Mouse (Mus musculus) neural tube, embryonic 15.5 days (tissue): ENCODE results near the gene Fam92b. TPM values are rescaled to one million over a fixed set of nuclear protein-coding genes. Genes with fewer than 3 reads are reported as not detected.

ENCODE experiments used
- ATAC-seq: fragments of 200-750 bp; cut with Nextera tagmentation; 2 replicates; pipeline ENCODE4 v1.8.0; 2017; ENCODE audit warnings: mild to moderate bottlenecking, moderate TSS enrichment, moderate library complexity; ENCODE audit not compliant: low FRiP score
- H3K27ac ChIP-seq: fragments of 300-500 bp; sonication (generic); replicated peaks from 2 replicates; pipeline ENCODE4 v1.5.1; 2015; ENCODE audit warnings: mild to moderate bottlenecking, inconsistent platforms
- H3K27me3 ChIP-seq: fragments of 300-500 bp; sonication (generic); replicated peaks from 2 replicates; pipeline ENCODE4 v1.6.1; 2015; ENCODE audit warnings: inconsistent platforms
- H3K36me3 ChIP-seq: fragments of 300-500 bp; sonication (generic); 2 replicates; pipeline ENCODE4 v1.6.1; 2015; ENCODE audit warnings: inconsistent platforms
- H3K4me1 ChIP-seq: fragments of 300-500 bp; sonication (generic); 2 replicates; pipeline ENCODE4 v1.6.1; 2015; ENCODE audit warnings: inconsistent platforms
- H3K4me2 ChIP-seq: fragments of 300-500 bp; sonication (generic); 2 replicates; pipeline ENCODE4 v1.6.1; 2015; ENCODE audit warnings: inconsistent platforms, mild to moderate bottlenecking, moderate library complexity
- H3K4me3 ChIP-seq: fragments of 300-500 bp; sonication (generic); replicated peaks from 2 replicates; pipeline ENCODE4 v1.5.1; 2015; ENCODE audit warnings: mild to moderate bottlenecking, inconsistent platforms
- H3K9ac ChIP-seq: fragments of 300-500 bp; sonication (generic); replicated peaks from 2 replicates; pipeline ENCODE4 v1.6.1; 2015; ENCODE audit warnings: mild to moderate bottlenecking, inconsistent platforms
- H3K9me3 ChIP-seq: fragments of 300-500 bp; sonication (generic); replicated peaks from 2 replicates; pipeline ENCODE4 v1.6.1; 2016; ENCODE audit warnings: inconsistent platforms
- WGBS: fragments of 180-500 bp; shearing (Covaris S2); methylation state at CpG from one replicate; pipeline ENCODE4 v1.1.7; 2015; ENCODE audit warnings: mixed read lengths; 5-methylcytosine and 5-hydroxymethylcytosine counted together
- polyA plus RNA-seq: library from polyadenylated mRNA; unstranded; fragments of >200 nt; fragmentation: Nextera tagmentation; extraction: Ambion mirVana; gene quantifications from 2 replicates; pipeline ENCODE4 v1.2.1, GENCODE M21; 2015

The Fam92b gene
- polyA plus RNA-seq, 1 experiment from 2014 or later, result 1.7 TPM

DNA sequence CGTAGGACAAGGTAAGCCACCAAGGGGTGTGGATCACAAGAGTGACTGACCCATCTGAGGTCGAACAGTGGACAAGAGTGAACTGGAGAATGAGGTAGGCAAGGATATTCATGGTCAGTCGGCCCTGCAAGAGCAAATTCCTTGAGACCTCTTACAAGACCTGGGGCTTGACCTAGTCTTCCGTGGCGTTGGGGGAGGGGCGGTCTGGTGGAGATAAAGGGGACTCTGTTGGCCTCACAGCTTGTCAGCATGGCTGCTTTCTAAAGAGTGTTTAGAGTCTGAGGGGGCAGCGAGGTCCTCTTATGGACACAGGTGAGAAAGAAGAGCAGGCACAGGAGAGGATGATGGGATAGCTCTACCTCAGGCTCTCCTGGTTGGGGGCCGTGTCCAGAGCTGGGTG is 8.1 kb downstream of the Fam92b start:
- peaks cover 16% of the 10 kb centered on the region for H3K4me1 ChIP-seq
- WGBS, result 64% methylated on average over 8 of the region's 8 CpGs

GRCm38 (mm10) chr8:120167821-120168220 is 9.4 kb downstream of the Fam92b start:
- WGBS, result 15% methylated on average over 4 of the region's 5 CpGs
- peaks cover 16% of the 10 kb centered on the region for H3K4me1 ChIP-seq
- ATAC-seq, result 0 out of 2 replicates have a peak, but pooled peaks have one; percentile 40
- no peak overlapping the region for H3K4me3 ChIP-seq
- H3K36me3 ChIP-seq, result peaks cover 2% of the 10 kb centered on the region; the same call in 1 of the 2 replicates
- H3K27ac ChIP-seq, result peak overlapping the region; percentile 37
- H3K9me3 ChIP-seq, result no peaks in the 10 kb centered on the region
- 0 out of 2 replicates have a peak, but pooled peaks cover 4% of the 10 kb centered on the region for H3K27me3 ChIP-seq
- peak overlapping the region; percentile 26 for H3K4me2 ChIP-seq
- H3K9ac ChIP-seq, result no peak overlapping the region

More for the DNA sequence above, 8.1 kb downstream of the Fam92b start:
- Histone ChIP-seq H3K27me3 (peaks cover 4% of the 10 kb centered on the region; the same call in 1 of the 2 replicates), H3K9ac (no peak overlapping the region), H3K9me3 (no peaks in the 10 kb centered on the region), H3K36me3 (no peaks in the 10 kb centered on the region), H3K4me3 (no peak overlapping the region), H3K4me2 (no peak overlapping the region), H3K27ac (no peak overlapping the region)
- ATAC-seq, result no peak

GRCm38 (mm10) chr8:120167136-120167535 is 10.1 kb downstream of the Fam92b start:
- H3K27me3 ChIP-seq, result 0 out of 2 replicates have a peak, but pooled peaks cover 4% of the 10 kb centered on the region
- no peaks in the 10 kb centered on the region for H3K9me3 ChIP-seq
- no peak overlapping the region for H3K9ac ChIP-seq
- ATAC-seq, result no peak
- H3K27ac ChIP-seq, result no peak overlapping the region
- H3K4me1 ChIP-seq, result peaks cover 16% of the 10 kb centered on the region
- peaks cover 4% of the 10 kb centered on the region; the same call in 1 of the 2 replicates for H3K36me3 ChIP-seq
- H3K4me3 ChIP-seq, result no peak overlapping the region
- 72% methylated on average over 8 of the region's 8 CpGs for WGBS
- H3K4me2 ChIP-seq, result no peak overlapping the region

DNA sequence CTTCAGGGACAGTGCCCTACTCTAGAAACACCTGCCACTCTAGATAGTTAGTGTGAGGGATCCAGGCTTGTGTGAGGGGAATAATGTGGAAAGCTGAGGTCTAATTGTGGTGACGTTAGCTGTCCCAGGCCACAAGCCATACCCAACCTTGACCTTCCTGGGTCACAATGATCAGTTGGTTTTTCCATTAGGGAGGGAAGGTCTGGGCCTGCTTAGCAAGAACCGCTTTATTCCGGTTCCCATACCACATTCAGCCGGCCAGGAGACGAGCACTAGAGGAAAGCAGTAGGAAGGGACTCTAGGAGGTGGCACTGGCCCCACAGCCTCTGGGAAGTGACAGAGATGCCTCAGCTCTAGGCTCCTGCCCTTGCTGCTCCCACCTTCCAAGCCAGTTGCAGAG is 13.2 kb downstream of the Fam92b start:
- 91% methylated on average over 5 of the region's 5 CpGs for WGBS

DNA sequence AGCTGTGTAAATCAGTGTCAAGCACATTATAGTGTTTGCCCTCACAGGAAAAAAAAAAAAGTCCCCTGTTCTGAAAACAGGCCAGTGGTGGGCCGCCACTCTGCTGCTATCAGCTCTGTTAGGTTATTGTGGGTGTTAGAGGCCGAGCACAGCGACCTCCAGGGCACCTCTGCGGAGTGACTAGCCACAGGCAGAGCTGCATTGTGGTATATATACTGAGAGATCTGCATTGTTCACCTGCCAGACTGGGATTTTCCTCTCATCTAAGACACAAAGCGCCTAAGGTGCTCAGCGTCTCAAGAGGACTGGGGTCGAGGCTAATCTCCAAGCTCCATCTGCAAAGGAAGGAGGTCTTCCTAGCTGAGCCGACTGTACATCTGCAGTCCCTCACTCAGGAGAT is 13.9 kb downstream of the Fam92b start:
- H3K4me2 ChIP-seq, result no peak overlapping the region
- 71% methylated on average over 8 of the region's 8 CpGs for whole genome bisulfite sequencing

More for the DNA sequence above, 13.2 kb downstream of the Fam92b start:
- no peak overlapping the region for H3K4me3 ChIP-seq
- H3K27me3 ChIP-seq, result no peaks in the 10 kb centered on the region
- H3K9me3 ChIP-seq, result no peaks in the 10 kb centered on the region
- no peak overlapping the region for H3K9ac ChIP-seq
- no peak for ATAC-seq
- no peak overlapping the region for H3K4me2 ChIP-seq
- H3K27ac ChIP-seq, result no peak overlapping the region
- H3K36me3 ChIP-seq, result peaks cover 9% of the 10 kb centered on the region; the same call in 1 of the 2 replicates
- H3K4me1 ChIP-seq, result peaks cover 16% of the 10 kb centered on the region

GRCm38 (mm10) chr8:120162404-120162752 is 14.9 kb downstream of the Fam92b start:
- no peaks in the 10 kb centered on the region for H3K27me3 ChIP-seq
- H3K9me3 ChIP-seq, result no peaks in the 10 kb centered on the region
- ATAC-seq, result no peak
- H3K9ac ChIP-seq, result no peak overlapping the region
- H3K4me1 ChIP-seq, result peaks cover 3% of the 10 kb centered on the region
- WGBS, result 89% methylated on average over 5 of the region's 5 CpGs
- H3K36me3 ChIP-seq, result peaks cover 9% of the 10 kb centered on the region; the same call in 1 of the 2 replicates
- H3K4me3 ChIP-seq, result no peak overlapping the region
- no peak overlapping the region for H3K27ac ChIP-seq
- no peak overlapping the region for H3K4me2 ChIP-seq

More for the DNA sequence above, 13.9 kb downstream of the Fam92b start:
- ATAC-seq, result no peak
- no peak overlapping the region for H3K9ac ChIP-seq
- peaks cover 13% of the 10 kb centered on the region for H3K4me1 ChIP-seq
- H3K27ac ChIP-seq, result no peak overlapping the region
- H3K27me3 ChIP-seq, result no peaks in the 10 kb centered on the region
- H3K36me3 ChIP-seq, result peaks cover 9% of the 10 kb centered on the region; the same call in 1 of the 2 replicates
- H3K9me3 ChIP-seq, result no peaks in the 10 kb centered on the region
- H3K4me3 ChIP-seq, result no peak overlapping the region

- no peak overlapping the region for H3K4me2 ChIP-seq
- H3K9me3 ChIP-seq, result no peaks in the 10 kb centered on the region
- no peak overlapping the region for H3K9ac ChIP-seq
- H3K27ac ChIP-seq, result no peak overlapping the region
- 81% methylated on average over 16 of the region's 16 CpGs for WGBS
- H3K36me3 ChIP-seq, result peaks cover 10% of the 10 kb centered on the region
- H3K27me3 ChIP-seq, result no peaks in the 10 kb centered on the region
- no peaks in the 10 kb centered on the region for H3K4me1 ChIP-seq
- ATAC-seq, result no peak
- no peak overlapping the region for H3K4me3 ChIP-seq
These were observed 15.4 kb downstream of the Fam92b start for GRCm38 (mm10) chr8:120161658-120162403.

GRCm38 (mm10) chr8:120160366-120160765 is 16.9 kb downstream of the Fam92b start:
- H3K27me3 ChIP-seq, result no peaks in the 10 kb centered on the region
- H3K4me2 ChIP-seq, result no peak overlapping the region
- no peaks in the 10 kb centered on the region; the same call in 1 of the 2 replicates for H3K4me1 ChIP-seq
- no peak overlapping the region for H3K27ac ChIP-seq
- no peak overlapping the region for H3K9ac ChIP-seq
- no peaks in the 10 kb centered on the region for H3K9me3 ChIP-seq
- no peak for ATAC-seq
- no peak overlapping the region for H3K4me3 ChIP-seq
- H3K36me3 ChIP-seq, result peaks cover 17% of the 10 kb centered on the region
- 83% methylated on average over 8 of the region's 8 CpGs for WGBS

DNA sequence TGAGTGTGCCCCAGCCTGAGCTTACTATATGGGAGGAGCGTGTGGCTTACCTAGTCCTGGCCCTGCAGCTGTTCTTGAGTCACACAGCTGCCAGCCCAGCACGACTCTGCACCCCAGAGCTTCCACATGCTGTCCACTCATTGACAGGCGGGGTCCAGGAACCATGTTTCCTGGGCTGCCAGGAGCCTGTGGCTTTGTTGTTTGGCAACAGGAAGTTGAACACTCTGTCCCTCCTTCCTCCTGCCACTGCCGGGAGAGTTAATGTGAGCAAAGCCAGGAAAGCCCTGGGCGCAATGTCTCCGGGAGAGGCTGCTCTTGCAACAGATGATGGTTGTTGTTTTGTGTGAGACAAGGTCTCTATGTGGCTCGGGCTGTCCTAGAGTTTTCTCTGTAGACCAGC is 24.6 kb downstream of the Fam92b start:
- Histone ChIP-seq H3K9me3 (no peaks in the 10 kb centered on the region), H3K4me1 (no peaks in the 10 kb centered on the region; the same call in 1 of the 2 replicates), H3K4me3 (no peak overlapping the region), H3K9ac (no peak overlapping the region), H3K27me3 (no peaks in the 10 kb centered on the region; the same call in 1 of the 2 replicates), H3K36me3 (peaks cover 43% of the 10 kb centered on the region), H3K4me2 (no peak overlapping the region), H3K27ac (no peak overlapping the region)
- no peak for ATAC-seq
- 63% methylated on average over 7 of the region's 7 CpGs for WGBS

DNA sequence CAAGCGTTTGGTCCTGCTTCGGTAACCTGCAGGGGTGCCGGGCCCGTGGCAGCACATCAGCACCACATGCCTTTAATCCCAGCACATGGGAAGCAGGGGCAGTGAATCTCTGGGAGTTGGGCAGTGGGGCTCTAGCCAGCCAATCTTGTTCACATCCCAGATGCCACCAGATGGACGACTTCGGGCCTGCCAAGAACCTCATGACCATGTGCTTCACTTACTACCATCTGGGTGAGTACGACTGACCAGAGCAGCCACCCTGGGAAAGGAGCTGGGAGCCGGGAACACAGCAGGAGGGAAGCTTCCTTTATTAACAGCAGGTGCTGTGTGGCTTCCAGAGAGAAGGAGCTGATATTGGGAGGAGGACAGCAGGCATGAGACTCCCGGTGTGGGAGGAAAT is 26.1 kb downstream of the Fam92b start:
- ATAC-seq, result no peak
- H3K27me3 ChIP-seq, result no peaks in the 10 kb centered on the region; the same call in 1 of the 2 replicates
- no peak overlapping the region for H3K4me2 ChIP-seq
- no peaks in the 10 kb centered on the region for H3K9me3 ChIP-seq
- H3K9ac ChIP-seq, result no peak overlapping the region
- no peaks in the 10 kb centered on the region; the same call in 1 of the 2 replicates for H3K4me1 ChIP-seq
- H3K36me3 ChIP-seq, result peaks cover 45% of the 10 kb centered on the region
- no peak overlapping the region for H3K27ac ChIP-seq
- H3K4me3 ChIP-seq, result no peak overlapping the region
- WGBS, result 66% methylated on average over 9 of the region's 9 CpGs

DNA sequence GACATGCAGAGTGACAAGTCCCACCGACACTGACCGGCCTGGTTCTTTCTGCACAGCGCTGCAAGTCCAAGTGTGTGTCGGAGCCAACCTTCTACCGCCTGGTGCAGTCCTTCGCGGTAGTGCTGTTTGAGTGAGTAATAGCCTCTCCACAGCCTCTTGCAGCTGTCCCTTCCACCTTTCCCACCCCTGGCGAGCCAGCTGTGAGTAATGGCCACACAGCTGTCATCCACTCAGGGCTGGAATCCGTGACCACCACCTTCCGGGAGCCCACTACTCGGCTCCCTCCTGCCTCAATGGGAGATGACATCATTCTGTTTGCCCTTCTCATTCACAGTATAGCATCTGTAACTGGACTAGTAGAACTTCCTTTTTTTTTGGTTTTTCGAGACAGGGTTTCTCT is 27.2 kb downstream of the Fam92b start:
- H3K4me3 ChIP-seq, result no peak overlapping the region
- no peak overlapping the region for H3K27ac ChIP-seq
- no peak overlapping the region for H3K4me2 ChIP-seq
- peaks cover 3% of the 10 kb centered on the region for H3K4me1 ChIP-seq
- 56% methylated on average over 12 of the region's 12 CpGs for WGBS
- H3K27me3 ChIP-seq, result no peaks in the 10 kb centered on the region; the same call in 1 of the 2 replicates
- ATAC-seq, result no peak
- no peaks in the 10 kb centered on the region for H3K9me3 ChIP-seq
- H3K36me3 ChIP-seq, result peaks cover 48% of the 10 kb centered on the region
- H3K9ac ChIP-seq, result no peak overlapping the region

DNA sequence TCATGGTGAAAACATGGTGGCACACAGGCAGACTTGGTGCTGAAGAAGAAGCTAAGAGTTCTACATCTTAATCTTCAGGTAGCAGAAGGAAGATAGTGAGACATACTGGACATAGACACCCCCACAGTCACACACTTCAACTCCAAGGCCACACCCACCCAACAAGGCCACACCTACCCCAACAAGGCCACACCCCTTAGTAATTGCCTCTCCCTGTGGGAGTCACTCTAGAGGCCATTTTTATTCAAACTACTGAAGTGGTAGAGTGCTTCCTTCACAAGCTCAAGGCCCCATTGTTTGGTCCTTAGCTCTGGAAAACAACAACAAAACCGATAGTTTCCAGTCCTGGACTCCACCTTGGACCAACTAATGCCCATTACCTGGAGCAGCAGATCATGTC is 31.2 kb downstream of the Fam92b start:
- Histone ChIP-seq H3K4me1 (peaks cover 20% of the 10 kb centered on the region), H3K9ac (no peak overlapping the region), H3K36me3 (peaks cover 26% of the 10 kb centered on the region), H3K27me3 (no peaks in the 10 kb centered on the region), H3K27ac (no peak overlapping the region), H3K4me3 (no peak overlapping the region), H3K4me2 (no peak overlapping the region), H3K9me3 (no peaks in the 10 kb centered on the region)
- no peak for ATAC-seq
- WGBS, result 89% methylated on average over 1 of the region's 1 CpGs
